Mouse (Mus musculus) megakaryocyte, embryonic 14.5 days (primary cell): Measurements from ENCODE around the gene Gm12258. TPM values are rescaled to one million over a fixed set of nuclear protein-coding genes. Genes with fewer than 3 reads are reported as not detected.

Experiments
- H3K27me3 ChIP-seq: replicated peaks from 2 replicates; pipeline ENCODE3; 2012; ENCODE audit warnings: inconsistent platforms
- H3K36me3 ChIP-seq: replicated peaks from 2 replicates; pipeline ENCODE3; 2012; ENCODE audit warnings: low read length, inconsistent platforms, mixed read lengths
- H3K4me1 ChIP-seq: 2 replicates; pipeline ENCODE4 v1.6.1; 2012; ENCODE audit warnings: inconsistent platforms
- H3K4me3 ChIP-seq: replicated peaks from 2 replicates; pipeline ENCODE3; 2012; ENCODE audit warnings: moderate library complexity, mild to moderate bottlenecking, inconsistent platforms
- H3K9me3 ChIP-seq: 2 replicates; pipeline ENCODE4 v1.6.1; 2012; ENCODE audit warnings: inconsistent platforms
- FLI1 ChIP-seq: IDR thresholded peaks from 2 replicates; pipeline ENCODE4 v1.6.1; 2012; ENCODE audit warnings: low read length, inconsistent platforms, mixed read lengths
- GATA1 ChIP-seq: IDR thresholded peaks from 3 replicates; pipeline ENCODE4 v1.6.1; 2012; ENCODE audit warnings: mixed read lengths, low read length, inconsistent platforms, borderline replicate concordance
- polyA plus RNA-seq: library from polyadenylated mRNA; stranded (reverse); fragments of >175 nt; gene quantifications from 2 replicates; pipeline ENCODE4 v1.2.3, GENCODE M21; 2012; ENCODE audit warnings: low replicate concordance; ENCODE audit not compliant: insufficient read depth

Gm12258 gene
- polyA plus RNA-seq, 1 experiment, result not detected

DNA sequence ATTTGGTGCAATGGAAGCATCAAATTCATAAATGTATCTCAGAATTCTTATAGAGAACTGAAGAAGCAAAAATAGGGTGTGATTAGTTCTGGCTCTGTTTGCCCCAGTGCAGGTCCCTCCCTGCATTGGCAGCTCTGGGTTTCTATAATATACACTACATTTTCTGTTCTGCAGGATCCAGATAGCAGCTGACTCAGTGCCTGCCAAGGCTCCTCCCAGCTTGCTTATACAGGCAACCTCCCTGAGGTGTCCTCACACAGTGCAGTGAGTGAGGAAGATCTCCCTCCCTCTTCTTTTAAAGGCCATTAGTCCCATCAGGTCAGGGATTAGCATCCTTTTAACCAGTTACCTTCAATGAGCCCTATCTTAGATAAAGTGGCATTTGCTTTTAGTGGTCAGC lies 54.1 kb downstream of the Gm12258 start:
- peaks cover 26% of the 10 kb centered on the region for H3K4me1 ChIP-seq
- H3K36me3 ChIP-seq, result peaks cover 59% of the 10 kb centered on the region
- TF ChIP-seq GATA1, result no peak
- no peaks in the 10 kb centered on the region for H3K9me3 ChIP-seq
- no peaks in the 10 kb centered on the region for H3K27me3 ChIP-seq
- H3K4me3 ChIP-seq, result no peak overlapping the region

DNA sequence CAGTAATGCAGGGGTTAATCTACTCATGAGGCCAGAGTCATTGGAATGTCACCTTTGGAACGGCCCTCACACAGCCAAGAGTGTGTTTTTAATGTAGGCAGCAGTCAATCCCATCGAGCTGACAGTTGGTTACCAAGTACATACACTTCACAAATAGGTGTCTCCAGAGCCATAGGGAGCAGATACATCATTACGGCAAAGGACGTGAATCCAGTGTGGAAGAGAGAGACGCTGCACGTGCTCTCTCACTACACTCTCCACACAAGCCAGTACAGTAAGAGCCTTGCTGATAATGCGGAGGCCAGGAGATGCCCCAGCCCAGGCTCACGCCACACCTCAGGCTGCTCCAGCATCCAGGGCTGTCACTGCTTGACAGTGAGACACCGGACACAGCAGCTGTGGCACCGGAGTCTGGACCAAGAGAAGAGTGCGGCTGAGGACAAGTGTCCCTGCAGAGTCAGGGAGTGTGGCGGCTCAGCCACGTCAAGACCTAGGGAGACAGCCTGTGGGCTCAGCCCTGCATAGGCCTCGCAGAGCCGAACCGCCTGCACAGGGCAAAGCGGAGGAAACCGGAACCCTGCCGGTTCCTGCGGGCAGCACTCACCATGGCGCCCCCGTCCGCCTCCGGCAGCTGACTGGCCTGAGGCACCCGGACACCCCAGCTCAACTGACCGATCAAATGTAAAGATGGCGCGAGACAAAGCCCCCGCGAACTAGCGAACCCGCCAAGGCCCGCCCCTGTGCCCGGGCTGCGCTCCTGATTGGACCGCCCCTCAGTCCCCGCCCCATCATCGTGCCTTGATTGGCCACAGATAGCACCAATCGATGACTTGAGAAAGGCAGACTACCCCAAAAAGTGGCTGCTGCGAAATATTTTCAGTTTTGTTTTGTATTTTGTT lies 56.8 kb downstream of the Gm12258 start, which contains the start of gene Zfp39:
Gene Zfp39, minus strand, starts transcription at position 715 of the 899 bp plus-strand sequence.
- peak within 1 kb of the TSS; percentile 92 for H3K4me3 ChIP-seq

GRCm38 (mm10) chr11:58904410-58904718 lies 57.4 kb downstream of the Gm12258 start:
- Histone ChIP-seq H3K4me1 (peaks cover 25% of the 10 kb centered on the region), H3K9me3 (no peaks in the 10 kb centered on the region), H3K4me3 (peak overlapping the region; percentile 92), H3K27me3 (peaks cover 11% of the 10 kb centered on the region), H3K36me3 (peaks cover 30% of the 10 kb centered on the region)
- no peak for TF ChIP-seq GATA1
- no peak for TF ChIP-seq FLI1

More for the DNA sequence above, 56.8 kb downstream of the Gm12258 start, which contains the start of gene Zfp39:
- no peak for TF ChIP-seq GATA1
- Histone ChIP-seq H3K4me1 (peaks cover 23% of the 10 kb centered on the region), H3K27me3 (peaks cover 8% of the 10 kb centered on the region), H3K9me3 (no peaks in the 10 kb centered on the region), H3K36me3 (peaks cover 36% of the 10 kb centered on the region)

DNA sequence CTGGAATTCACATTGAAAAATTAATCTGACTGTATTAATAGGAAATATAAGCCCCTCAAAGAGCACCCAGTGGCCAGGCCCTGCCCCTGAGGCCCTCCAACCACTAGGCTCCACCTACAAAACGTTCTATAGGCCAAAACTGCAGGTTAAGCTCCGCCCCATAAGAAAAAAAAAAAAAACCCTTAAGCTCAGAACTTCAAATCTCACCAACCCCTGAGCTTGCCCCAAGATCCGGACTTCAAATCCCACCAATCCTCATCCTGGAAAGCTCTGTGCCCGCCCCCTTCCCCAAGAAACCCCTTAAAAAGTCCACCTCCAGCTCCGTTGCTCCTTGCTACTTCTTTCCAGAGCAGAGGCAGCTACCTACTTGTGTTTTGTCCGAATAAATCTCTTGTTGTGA lies 57.9 kb downstream of the Gm12258 start:
- Histone ChIP-seq H3K4me1 (peaks cover 30% of the 10 kb centered on the region), H3K36me3 (peaks cover 28% of the 10 kb centered on the region), H3K27me3 (peaks cover 11% of the 10 kb centered on the region), H3K9me3 (no peaks in the 10 kb centered on the region), H3K4me3 (no peak overlapping the region)
- no peak for TF ChIP-seq FLI1
- no peak for TF ChIP-seq GATA1

Other genes starting within 250 kb of the Gm12258 start
- not detected in 2 replicates for gene 2210407C18Rik, start 231.1 kb upstream of the Gm12258 start, polyA plus RNA-seq
- gene Olfr323, start 216.7 kb upstream of the Gm12258 start, polyA plus RNA-seq, result not detected in 2 replicates
- gene Trim58, start 206.7 kb upstream of the Gm12258 start, polyA plus RNA-seq, result 7.9 and 18.0 TPM in 2 replicates
- gene Olfr322, start 188.4 kb upstream of the Gm12258 start, polyA plus RNA-seq, result not detected in 2 replicates
- gene Olfr320, start 166.1 kb upstream of the Gm12258 start, polyA plus RNA-seq, result not detected in 2 replicates
- gene Olfr319, start 148.0 kb upstream of the Gm12258 start, polyA plus RNA-seq, result not detected in 2 replicates
- gene Olfr318, start 123.1 kb upstream of the Gm12258 start, polyA plus RNA-seq, result not detected in 2 replicates
- not detected in 2 replicates for gene Olfr317, start 107.9 kb upstream of the Gm12258 start, polyA plus RNA-seq
- not detected in 2 replicates for gene Olfr316, start 94.4 kb upstream of the Gm12258 start, polyA plus RNA-seq
- not detected in 2 replicates for gene Olfr315, start 74.0 kb upstream of the Gm12258 start, polyA plus RNA-seq
- gene Olfr314, start 64.2 kb upstream of the Gm12258 start, polyA plus RNA-seq, result 3.7 TPM in 1 of 2 replicates, not detected in the other
- not detected in 2 replicates for gene Fam183b, start 45.2 kb upstream of the Gm12258 start, polyA plus RNA-seq
- not detected in 2 replicates for gene Olfr313, start 32.2 kb upstream of the Gm12258 start, polyA plus RNA-seq
- not detected in 2 replicates for gene Olfr312, start 17.9 kb upstream of the Gm12258 start, polyA plus RNA-seq
- not detected in 2 replicates for gene Olfr311, start 7.9 kb upstream of the Gm12258 start, polyA plus RNA-seq
- gene 2810021J22Rik, start 20.1 kb downstream of the Gm12258 start, polyA plus RNA-seq, result 0.32 TPM in 1 of 2 replicates, not detected in the other
- 0.11 TPM in 1 of 2 replicates, not detected in the other for gene Zfp39, start 57.1 kb downstream of the Gm12258 start, polyA plus RNA-seq
- not detected in 2 replicates for gene Btnl10, start 70.8 kb downstream of the Gm12258 start, polyA plus RNA-seq
- gene Rnf187, start 91.8 kb downstream of the Gm12258 start, polyA plus RNA-seq, result 271 and 450 TPM in 2 replicates
- gene Hist3h2ba, start 101.8 kb downstream of the Gm12258 start, polyA plus RNA-seq, result 5.3 and 6.7 TPM in 2 replicates
- 16.9 TPM in 1 of 2 replicates, not detected in the other for gene Hist3h2a, start 107.5 kb downstream of the Gm12258 start, polyA plus RNA-seq
- gene Trim17, start 107.5 kb downstream of the Gm12258 start, polyA plus RNA-seq, result 11.3 and 13.8 TPM in 2 replicates
- 12.8 and 20.1 TPM in 2 replicates for gene Trim11, start 130.9 kb downstream of the Gm12258 start, polyA plus RNA-seq